Mouse (Mus musculus): ENCODE data around the gene Gm9837.

GRCm38 (mm10) chr11:53425711-53426255 is 44.5 kb downstream of the Gm9837 start:
- TF ChIP-seq CTCF (conservative IDR thresholded peaks at IDR 0.05 in 1 of 2, IDR thresholded peaks at IDR 0.05 in 1 of 2; ENCODE audit: low read depth in 2 of 2, low read length in 2 of 2): no peak
- no peak for TF ChIP-seq TBP (conservative IDR thresholded peaks at IDR 0.05; ENCODE audit: low read depth, low read length)
- TF ChIP-seq CHD1 (IDR thresholded peaks at IDR 0.05; ENCODE audit: low read depth, low read length): no peak
- no peak for TF ChIP-seq MYC (IDR thresholded peaks at IDR 0.05; ENCODE audit: low read depth, low read length)
- no peak for TF ChIP-seq EP300 (IDR thresholded peaks at IDR 0.05; ENCODE audit: low read length)
- TF ChIP-seq MAX (IDR thresholded peaks at IDR 0.05; ENCODE audit: low read length): no peak
- no peak for TF ChIP-seq POLR2AphosphoS2 (IDR thresholded peaks at IDR 0.05; ENCODE audit: low read depth, low read length)
- no peak for TF ChIP-seq CHD2 (IDR thresholded peaks at IDR 0.05; ENCODE audit: low read length)
- TF ChIP-seq E2F4 (IDR thresholded peaks at IDR 0.05; ENCODE audit: insufficient replicate concordance, low read depth, low read length): no peak
- no peak for TF ChIP-seq NRF1 (IDR thresholded peaks at IDR 0.05; ENCODE audit: low read depth, low read length)
- TF ChIP-seq MAFK (IDR thresholded peaks at IDR 0.05; ENCODE audit: insufficient replicate concordance, low read length): no peak
- TF ChIP-seq SMC3 (IDR thresholded peaks at IDR 0.05; ENCODE audit: low read depth, low read length): no peak
- TF ChIP-seq MAZ (IDR thresholded peaks at IDR 0.05; ENCODE audit: low read depth, low read length): no peak

All from CH12.LX (cell line).